Mouse (Mus musculus): Measurements from ENCODE around the gene R3hcc1l.

- TF ChIP-seq CTCF (IDR thresholded peaks at IDR 0.05) (no peak), EP300 (IDR thresholded peaks at IDR 0.05) (no peak)
Observed at GRCm38 (mm10) chr19:42584188-42584587, 65.6 kb downstream of the R3hcc1l start.
